Mouse (Mus musculus): ENCODE data around the gene Gm49630. TPM values are rescaled to one million over a fixed set of nuclear protein-coding genes. Genes with fewer than 3 reads are reported as not detected.
"Not testable (repeated sequence)": the region's sequence is repeated elsewhere in the genome, so short reads cannot be mapped to it uniquely, and the experiment has no call there.

Gm49630 gene
- polyA plus RNA-seq, 1 experiment from 2014 or later = not detected

DNA sequence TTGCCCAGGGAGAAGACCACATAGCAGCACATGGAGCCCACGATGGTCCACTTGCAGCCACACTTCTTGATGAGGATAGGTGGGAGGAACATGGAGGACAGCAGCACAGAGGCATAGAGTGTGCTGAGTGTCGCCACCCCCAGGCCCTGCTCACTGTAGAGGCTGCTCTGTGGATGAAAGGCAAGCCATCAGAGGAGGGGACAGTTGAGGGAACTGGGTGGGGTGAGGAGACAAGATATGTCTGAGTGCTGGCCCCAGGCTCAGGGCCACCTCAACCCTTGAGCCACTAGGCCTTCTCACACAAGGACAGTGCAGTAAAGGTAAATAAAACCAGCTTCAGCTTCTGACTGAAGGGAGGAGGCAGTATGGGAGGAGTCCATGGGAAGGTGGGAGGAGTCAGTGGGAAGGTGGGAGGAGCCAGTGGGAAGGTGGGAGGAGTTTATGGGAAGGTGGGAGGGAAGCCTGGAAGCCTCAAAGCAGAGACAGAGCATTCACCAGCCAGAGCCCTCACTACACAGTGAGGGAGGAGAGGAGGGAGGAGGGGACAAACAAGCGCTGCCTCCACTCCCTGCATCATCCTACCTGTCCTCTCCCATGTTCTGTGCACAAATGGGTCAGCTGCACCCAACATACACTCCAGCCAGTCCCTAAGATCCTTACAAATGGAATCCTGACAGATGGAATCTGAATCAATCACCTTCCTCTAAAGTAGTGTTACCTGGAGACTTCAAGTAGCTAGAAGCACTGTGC lies 5.3 kb upstream of the Gm49630 start:
- H3K4me2 ChIP-seq; H3K36me3 ChIP-seq (ENCODE audit: control insufficient read depth, insufficient read depth, low read length); H3K27ac ChIP-seq (ENCODE audit: low read depth, low read length); H3K9ac ChIP-seq (ENCODE audit: low read length); H3K9me3 ChIP-seq (ENCODE audit: control insufficient read depth, low read length); H3K4me1 ChIP-seq (ENCODE audit: control insufficient read depth, insufficient read depth, low read length); H3K4me3 ChIP-seq (ENCODE audit: low read depth, low read length); DNase-seq (ENCODE audit: low spot score, missing footprints); H3K27me3 ChIP-seq (ENCODE audit: control insufficient read depth, insufficient read depth, low read length): not testable (repeated sequence)
- WGBS = 90% methylated on average over 1 of the region's 3 CpGs
- peak; percentile 42; the same call in 1 of the 2 replicates for ATAC-seq (ENCODE audit: low FRiP score)

- not testable (repeated sequence) for H3K36me3 ChIP-seq (ENCODE audit: control insufficient read depth, insufficient read depth, low read length); H3K4me3 ChIP-seq (ENCODE audit: low read depth, low read length); H3K27me3 ChIP-seq (ENCODE audit: control insufficient read depth, insufficient read depth, low read length); H3K9ac ChIP-seq (ENCODE audit: low read length); ATAC-seq (ENCODE audit: low FRiP score); H3K27ac ChIP-seq (ENCODE audit: low read depth, low read length); H3K4me1 ChIP-seq (ENCODE audit: control insufficient read depth, insufficient read depth, low read length); H3K9me3 ChIP-seq (ENCODE audit: control insufficient read depth, low read length); DNase-seq (ENCODE audit: low spot score, missing footprints); H3K4me2 ChIP-seq
- 71% methylated on average over 4 of the region's 6 CpGs for WGBS
Measured at GRCm38 (mm10) chr17:7369401-7369800, 2.4 kb downstream of the Gm49630 start.

DNA sequence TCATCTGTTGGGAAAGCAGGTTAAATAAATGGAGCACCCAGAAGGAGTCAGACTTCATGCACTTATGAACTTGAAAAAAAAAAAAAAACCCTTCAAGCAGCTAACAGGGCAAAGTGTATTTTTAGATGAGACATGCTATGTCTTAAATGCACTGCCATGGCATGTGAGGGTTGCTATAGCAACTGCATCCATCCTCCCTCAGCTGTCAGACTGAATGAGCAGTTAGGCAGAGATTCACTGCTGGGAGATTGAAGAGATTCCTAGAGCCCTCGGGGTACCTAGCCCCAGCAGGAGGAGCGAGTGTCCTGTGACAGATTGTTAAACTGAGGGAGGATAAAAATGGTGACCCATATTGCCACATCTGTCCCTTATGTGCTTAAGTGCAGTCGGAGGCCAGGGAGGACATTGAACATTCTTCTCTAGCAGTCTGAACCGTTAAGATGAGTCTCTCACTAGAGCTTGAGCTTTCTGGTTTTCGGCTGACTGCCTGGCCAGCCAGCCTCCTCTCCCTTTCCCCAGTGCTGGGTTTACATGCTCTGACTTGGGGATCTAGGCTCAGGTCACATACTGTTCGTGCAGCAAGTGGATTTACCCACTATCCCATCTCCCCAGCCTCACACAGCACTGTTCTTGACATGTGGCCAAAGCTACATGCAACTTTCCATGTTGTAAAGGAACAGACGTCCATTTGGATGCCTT lies 5.0 kb downstream of the Gm49630 start:
- H3K27me3 ChIP-seq (ENCODE audit: control insufficient read depth, insufficient read depth, low read length); H3K27ac ChIP-seq (ENCODE audit: low read depth, low read length); H3K36me3 ChIP-seq (ENCODE audit: control insufficient read depth, insufficient read depth, low read length); H3K4me1 ChIP-seq (ENCODE audit: control insufficient read depth, insufficient read depth, low read length); H3K4me2 ChIP-seq; H3K9me3 ChIP-seq (ENCODE audit: control insufficient read depth, low read length); H3K4me3 ChIP-seq (ENCODE audit: low read depth, low read length); ATAC-seq (ENCODE audit: low FRiP score); H3K9ac ChIP-seq (ENCODE audit: low read length); DNase-seq (ENCODE audit: low spot score, missing footprints): not testable (repeated sequence)
- WGBS = 31% methylated on average over 4 of the region's 7 CpGs

GRCm38 (mm10) chr17:7366265-7366664 lies 5.5 kb downstream of the Gm49630 start:
- not testable (repeated sequence) for H3K36me3 ChIP-seq (ENCODE audit: control insufficient read depth, insufficient read depth, low read length); DNase-seq (ENCODE audit: low spot score, missing footprints); ATAC-seq (ENCODE audit: low FRiP score); H3K4me1 ChIP-seq (ENCODE audit: control insufficient read depth, insufficient read depth, low read length); H3K9ac ChIP-seq (ENCODE audit: low read length); H3K4me3 ChIP-seq (ENCODE audit: low read depth, low read length); H3K4me2 ChIP-seq; H3K27ac ChIP-seq (ENCODE audit: low read depth, low read length); H3K27me3 ChIP-seq (ENCODE audit: control insufficient read depth, insufficient read depth, low read length); H3K9me3 ChIP-seq (ENCODE audit: control insufficient read depth, low read length)
- WGBS = no CpG with 5 or more reads among the region's 1 CpGs

- ATAC-seq (ENCODE audit: low FRiP score); H3K27me3 ChIP-seq (ENCODE audit: control insufficient read depth, insufficient read depth, low read length): not testable (repeated sequence)
- WGBS = no CpG with 5 or more reads among the region's 3 CpGs
Measured at GRCm38 (mm10) chr17:7365615-7366014, 6.2 kb downstream of the Gm49630 start.

DNA sequence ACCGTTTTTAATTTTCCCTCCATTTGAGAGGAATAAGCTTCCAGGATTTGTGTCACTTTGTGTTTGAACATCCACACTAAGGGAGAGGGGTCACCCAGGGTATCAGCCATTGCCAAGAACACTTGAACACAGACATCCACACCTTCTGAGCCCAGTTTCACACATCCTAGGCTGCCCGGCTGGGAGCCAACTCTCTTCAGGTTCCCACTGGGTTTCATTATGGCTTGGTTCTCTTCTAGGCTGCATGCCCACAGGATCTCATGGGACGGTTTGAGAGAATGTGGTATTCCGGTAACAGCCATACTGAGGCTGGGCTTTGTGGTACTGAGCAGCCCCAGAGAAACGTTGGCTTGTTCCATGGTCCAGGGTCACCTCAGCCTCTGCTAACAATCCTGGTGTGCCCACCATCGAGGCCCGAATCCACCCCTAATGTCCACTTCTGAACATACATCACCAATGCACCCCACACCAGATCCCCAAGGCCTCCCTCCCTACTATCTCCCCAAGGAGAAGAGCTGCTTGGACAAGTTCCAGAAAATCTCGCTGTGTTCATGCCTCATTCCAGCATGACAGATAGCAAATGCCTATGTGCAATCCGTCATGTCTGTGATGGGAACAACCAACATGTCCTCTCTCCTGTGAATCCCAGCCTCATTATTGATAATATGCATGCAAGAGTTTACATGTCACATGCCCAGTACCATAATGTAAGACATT lies 10.9 kb downstream of the Gm49630 start:
- DNase-seq (ENCODE audit: low spot score, missing footprints); H3K4me1 ChIP-seq (ENCODE audit: control insufficient read depth, insufficient read depth, low read length); H3K36me3 ChIP-seq (ENCODE audit: control insufficient read depth, insufficient read depth, low read length); H3K27me3 ChIP-seq (ENCODE audit: control insufficient read depth, insufficient read depth, low read length); H3K4me2 ChIP-seq; ATAC-seq (ENCODE audit: low FRiP score); H3K9me3 ChIP-seq (ENCODE audit: control insufficient read depth, low read length); H3K4me3 ChIP-seq (ENCODE audit: low read depth, low read length); H3K27ac ChIP-seq (ENCODE audit: low read depth, low read length); H3K9ac ChIP-seq (ENCODE audit: low read length): not testable (repeated sequence)
- WGBS = 93% methylated on average over 8 of the region's 9 CpGs

More at GRCm38 (mm10) chr17:7365615-7366014, 6.2 kb downstream of the Gm49630 start:
- not testable (repeated sequence) for H3K36me3 ChIP-seq (ENCODE audit: control insufficient read depth, insufficient read depth, low read length); H3K9me3 ChIP-seq (ENCODE audit: control insufficient read depth, low read length); H3K9ac ChIP-seq (ENCODE audit: low read length); H3K4me3 ChIP-seq (ENCODE audit: low read depth, low read length); H3K27ac ChIP-seq (ENCODE audit: low read depth, low read length); DNase-seq (ENCODE audit: low spot score, missing footprints); H3K4me1 ChIP-seq (ENCODE audit: control insufficient read depth, insufficient read depth, low read length); H3K4me2 ChIP-seq

- H3K27me3 ChIP-seq (ENCODE audit: control insufficient read depth, insufficient read depth, low read length); H3K4me1 ChIP-seq (ENCODE audit: control insufficient read depth, insufficient read depth, low read length); H3K4me3 ChIP-seq (ENCODE audit: low read depth, low read length); H3K27ac ChIP-seq (ENCODE audit: low read depth, low read length); DNase-seq (ENCODE audit: low spot score, missing footprints); ATAC-seq (ENCODE audit: low FRiP score); H3K4me2 ChIP-seq; H3K9ac ChIP-seq (ENCODE audit: low read length); H3K36me3 ChIP-seq (ENCODE audit: control insufficient read depth, insufficient read depth, low read length); H3K9me3 ChIP-seq (ENCODE audit: control insufficient read depth, low read length): not testable (repeated sequence)
- 81% methylated on average over 4 of the region's 4 CpGs for WGBS
Measured at GRCm38 (mm10) chr17:7359806-7360205, 12.0 kb downstream of the Gm49630 start.

DNA sequence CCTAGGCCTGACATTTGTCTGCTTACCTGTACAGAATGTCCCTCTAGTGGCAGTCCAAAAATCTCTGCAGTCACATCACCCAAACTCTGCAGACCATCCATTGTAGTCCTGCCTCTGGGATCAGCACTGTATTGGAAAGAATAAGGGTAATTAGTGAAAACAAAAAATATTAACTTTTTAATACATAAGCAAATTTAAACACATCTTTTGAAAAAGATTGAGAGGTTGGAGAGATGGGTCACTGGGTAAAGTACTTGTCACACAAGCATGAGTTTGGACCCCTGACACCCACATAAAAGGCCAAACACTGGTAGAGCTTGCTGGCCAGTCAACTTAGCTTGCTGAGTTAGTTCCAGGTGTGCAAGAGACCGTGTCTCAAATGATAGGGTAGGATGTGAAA lies 19.2 kb downstream of the Gm49630 start, which contains the start of gene Ttll2:
Gene Ttll2, minus strand, starts transcription at position 101 of the 400 bp plus-strand sequence.
- DNase-seq (ENCODE audit: low spot score, missing footprints); H3K9ac ChIP-seq (ENCODE audit: low read length); H3K27ac ChIP-seq (ENCODE audit: low read depth, low read length); H3K4me3 ChIP-seq (ENCODE audit: low read depth, low read length); H3K27me3 ChIP-seq (ENCODE audit: control insufficient read depth, insufficient read depth, low read length); H3K36me3 ChIP-seq (ENCODE audit: control insufficient read depth, insufficient read depth, low read length); H3K4me2 ChIP-seq; H3K4me1 ChIP-seq (ENCODE audit: control insufficient read depth, insufficient read depth, low read length); ATAC-seq (ENCODE audit: low FRiP score); H3K9me3 ChIP-seq (ENCODE audit: control insufficient read depth, low read length): not testable (repeated sequence)
- WGBS = 91% methylated on average over 1 of the region's 1 CpGs

DNA sequence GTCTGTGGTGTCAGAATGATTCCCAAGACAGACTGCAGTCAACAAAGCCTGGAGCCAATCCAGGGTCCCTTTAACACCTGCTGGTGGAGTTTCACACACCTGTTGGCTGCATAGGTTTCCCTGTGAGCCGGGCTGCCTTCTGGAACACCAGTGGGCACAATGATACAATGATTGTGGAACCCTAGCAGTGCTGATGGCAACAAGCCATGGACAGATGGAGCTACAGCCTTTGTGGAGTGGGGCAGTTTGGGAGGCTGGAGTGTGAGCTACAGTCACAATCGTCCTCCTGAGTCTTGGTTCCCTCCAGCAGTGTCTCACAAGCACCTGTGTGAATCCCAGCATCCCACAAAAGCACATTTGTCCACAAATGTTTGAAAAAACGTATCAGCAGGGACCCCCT lies 23.0 kb downstream of the Gm49630 start:
- H3K9me3 ChIP-seq (ENCODE audit: control insufficient read depth, low read length); H3K9ac ChIP-seq (ENCODE audit: low read length); H3K27ac ChIP-seq (ENCODE audit: low read depth, low read length); H3K4me2 ChIP-seq; H3K27me3 ChIP-seq (ENCODE audit: control insufficient read depth, insufficient read depth, low read length); ATAC-seq (ENCODE audit: low FRiP score); H3K4me1 ChIP-seq (ENCODE audit: control insufficient read depth, insufficient read depth, low read length); DNase-seq (ENCODE audit: low spot score, missing footprints); H3K4me3 ChIP-seq (ENCODE audit: low read depth, low read length); H3K36me3 ChIP-seq (ENCODE audit: control insufficient read depth, insufficient read depth, low read length): not testable (repeated sequence)
- WGBS = 64% methylated on average over 2 of the region's 3 CpGs

Data from midbrain, embryonic 11.5 days (tissue).